Mouse (Mus musculus) kidney, embryonic 16.5 days (tissue): ENCODE data around the gene Hhipl2. TPM values are rescaled to one million over a fixed set of nuclear protein-coding genes. Genes with fewer than 3 reads are reported as not detected.
"Not testable (repeated sequence)": the region's sequence is repeated elsewhere in the genome, so short reads cannot be mapped to it uniquely, and the experiment has no call there.

ENCODE experiments used
- ATAC-seq: fragments of 200-750 bp; cut with Nextera tagmentation; 2 replicates; pipeline ENCODE4 v1.8.0; 2017; ENCODE audit warnings: moderate TSS enrichment; ENCODE audit not compliant: low FRiP score, low TSS enrichment
- H3K27ac ChIP-seq: fragments of 300-500 bp; sonication (generic); 2 replicates; pipeline ENCODE4 v1.5.1; 2014; ENCODE audit warnings: low read length
- H3K27me3 ChIP-seq: fragments of 300-500 bp; sonication (generic); 2 replicates; pipeline ENCODE4 v1.6.1; 2014; ENCODE audit warnings: low read length, control low read depth, mixed read lengths; ENCODE audit not compliant: insufficient read depth
- H3K36me3 ChIP-seq: fragments of 300-500 bp; sonication (generic); 2 replicates; pipeline ENCODE4 v1.6.1; 2014; ENCODE audit warnings: low read length, control low read depth, mixed read lengths; ENCODE audit not compliant: insufficient read depth
- H3K4me1 ChIP-seq: fragments of 300-500 bp; sonication (generic); 2 replicates; pipeline ENCODE4 v1.6.1; 2014; ENCODE audit warnings: low read length, control low read depth, mixed read lengths; ENCODE audit not compliant: insufficient read depth
- H3K4me2 ChIP-seq: fragments of 300-500 bp; sonication (generic); replicated peaks from 2 replicates; pipeline ENCODE4 v1.6.1; 2014; ENCODE audit warnings: low read depth, low read length
- H3K4me3 ChIP-seq: fragments of 300-500 bp; sonication (generic); 2 replicates; pipeline ENCODE4 v1.5.1; 2014; ENCODE audit warnings: mild to moderate bottlenecking, low read length
- H3K9ac ChIP-seq: fragments of 300-500 bp; sonication (generic); replicated peaks from 2 replicates; pipeline ENCODE4 v1.6.1; 2014; ENCODE audit warnings: low read length
- H3K9me3 ChIP-seq: fragments of 300-500 bp; sonication (generic); 2 replicates; pipeline ENCODE4 v1.6.1; 2016; ENCODE audit warnings: low read length, control low read depth
- WGBS: fragments of 180-500 bp; shearing (Covaris S2); extraction: QIAGEN DNeasy Blood & Tissue Kit; methylation state at CpG from one replicate; pipeline ENCODE4 v1.1.7; 2014; 5-methylcytosine and 5-hydroxymethylcytosine counted together
- polyA plus RNA-seq: library from polyadenylated mRNA; unstranded; fragments of >200 nt; fragmentation: Nextera tagmentation; extraction: Ambion mirVana; gene quantifications from 2 replicates; pipeline ENCODE4 v1.2.1, GENCODE M21; 2015

Gene Hhipl2
- 0.48 and 0.62 TPM in 2 replicates for polyA plus RNA-seq

DNA sequence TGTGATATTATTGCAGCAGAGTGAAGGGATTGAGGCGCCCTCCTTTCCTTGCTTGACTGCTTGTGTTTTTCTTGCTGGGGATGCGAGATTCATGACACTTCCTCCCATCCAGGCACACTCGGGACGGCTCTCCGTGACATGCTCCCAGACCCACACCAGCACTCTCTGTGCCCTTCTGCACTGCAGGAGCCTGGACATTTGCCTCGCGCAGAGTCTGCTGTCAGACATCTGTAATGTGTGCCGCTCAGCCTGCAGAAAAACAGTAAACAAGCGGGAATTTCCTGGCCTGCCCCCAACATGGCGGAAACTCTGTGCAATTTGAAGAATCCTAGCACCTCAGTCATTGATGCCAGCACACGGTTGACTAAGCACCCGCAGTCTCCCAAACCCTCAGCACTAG, at the start of gene Hhipl2:
Gene Hhipl2, plus strand, starts transcription at position 343 of the 400 bp plus-strand sequence.
- peak within 1 kb of the TSS; percentile 19; the same call in 1 of the 2 replicates for H3K4me2 ChIP-seq
- no peaks in the 10 kb centered on the region for H3K27me3 ChIP-seq
- H3K36me3 ChIP-seq = no peaks in the 10 kb centered on the region
- no peak within 1 kb of the TSS for H3K27ac ChIP-seq
- 39% methylated on average over 12 of the region's 12 CpGs for WGBS
- no peak within 1 kb of the TSS for H3K4me3 ChIP-seq
- H3K9ac ChIP-seq = no peak within 1 kb of the TSS
- peak; percentile 60; the same call in 1 of the 2 replicates for ATAC-seq
- H3K9me3 ChIP-seq = peaks cover 5% of the 10 kb centered on the region; the same call in 1 of the 2 replicates
- no peaks in the 10 kb centered on the region for H3K4me1 ChIP-seq

DNA sequence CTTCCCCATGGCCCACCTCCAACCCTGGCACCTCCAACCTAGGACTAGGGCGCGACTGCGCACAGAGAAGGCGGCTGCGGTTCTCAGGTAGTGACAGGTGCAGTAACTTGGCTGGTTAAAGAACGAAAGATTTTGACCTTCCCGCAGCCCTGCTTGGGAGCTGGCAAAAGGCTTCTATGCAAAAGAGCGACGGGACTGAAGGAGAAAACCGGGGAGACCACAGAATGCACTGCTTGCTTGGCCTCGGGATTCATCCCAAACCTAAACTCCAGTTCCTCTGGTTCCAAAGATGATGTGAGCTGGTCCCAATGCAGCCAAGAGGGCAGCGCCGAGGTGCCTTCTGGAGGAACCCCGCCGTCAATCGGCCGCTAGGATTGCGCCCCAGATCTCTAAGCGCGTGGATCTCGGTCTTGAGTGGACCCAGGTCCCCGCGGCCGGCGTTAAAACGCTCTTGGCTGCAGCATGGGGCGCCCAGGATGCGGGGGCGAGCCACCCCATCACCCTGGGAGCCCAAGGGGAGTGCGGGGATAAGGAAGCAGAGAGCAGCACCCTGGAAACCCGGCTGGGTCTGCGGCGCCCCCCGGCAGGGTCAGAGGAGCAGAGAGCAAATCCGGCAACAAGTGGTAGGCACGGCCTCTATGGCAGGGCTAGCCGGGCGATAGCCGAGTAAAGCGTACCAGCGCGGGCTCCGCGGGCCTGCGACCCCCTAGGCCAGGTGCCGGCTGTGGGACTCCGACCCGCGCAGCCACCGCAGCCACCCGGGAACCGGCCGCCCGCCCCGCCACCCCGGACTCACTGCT, 49.2 kb upstream of the Hhipl2 start:
- peak overlapping the region; percentile 72; the same call in 1 of the 2 replicates for H3K27ac ChIP-seq
- H3K9me3 ChIP-seq = no peaks in the 10 kb centered on the region
- peak overlapping the region; percentile 74 for H3K4me2 ChIP-seq
- WGBS = 1% methylated on average over 54 of the region's 56 CpGs
- ATAC-seq = peak; percentile 83
- peak overlapping the region; percentile 64 for H3K4me3 ChIP-seq
- H3K9ac ChIP-seq = peak overlapping the region; percentile 84
- peaks cover 18% of the 10 kb centered on the region for H3K36me3 ChIP-seq
- H3K27me3 ChIP-seq = no peaks in the 10 kb centered on the region
- peaks cover 16% of the 10 kb centered on the region for H3K4me1 ChIP-seq

DNA sequence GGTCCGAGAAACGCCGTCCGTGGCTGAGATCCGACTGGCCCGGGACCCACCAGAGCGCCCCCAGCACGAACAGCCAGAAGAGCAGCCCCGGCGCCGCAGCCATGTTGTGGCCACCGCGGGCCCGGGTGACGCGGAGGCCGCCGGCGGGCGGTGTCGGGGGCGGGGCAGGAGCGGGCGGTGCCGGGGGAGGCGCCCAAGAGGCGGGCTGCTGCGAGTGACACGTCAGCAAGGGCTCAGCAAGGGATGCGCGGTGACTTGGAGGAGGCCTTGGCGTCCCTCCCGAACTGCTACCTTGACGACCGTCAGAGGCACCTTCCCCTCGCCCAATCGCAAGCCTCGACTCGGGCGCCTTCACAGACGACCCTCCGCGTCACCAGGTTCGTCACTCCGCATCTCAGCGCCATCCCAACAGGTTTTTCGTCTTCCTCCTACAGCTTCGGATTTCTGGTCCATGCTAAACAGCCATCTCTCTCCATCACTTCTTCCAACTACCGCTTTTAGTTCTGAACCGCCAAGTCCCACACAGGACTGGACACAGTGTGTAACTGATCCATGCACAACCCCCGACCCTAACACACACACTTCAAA, 48.5 kb upstream of the Hhipl2 start, which contains the start of gene Mia3:
Gene Mia3, minus strand, starts transcription at position 127 of the 588 bp plus-strand sequence.
- peaks cover 11% of the 10 kb centered on the region for H3K36me3 ChIP-seq
- H3K27ac ChIP-seq = peak within 1 kb of the TSS; percentile 72
- peaks cover under 1% of the 10 kb centered on the region; the same call in 1 of the 2 replicates for H3K9me3 ChIP-seq
- peak; percentile 99 for ATAC-seq
- peaks cover 16% of the 10 kb centered on the region for H3K4me1 ChIP-seq
- H3K27me3 ChIP-seq = no peaks in the 10 kb centered on the region
- peak within 1 kb of the TSS; percentile 74 for H3K4me2 ChIP-seq
- WGBS = under 1% methylated on average over 38 of the region's 51 CpGs
- peak within 1 kb of the TSS; percentile 84 for H3K9ac ChIP-seq
- H3K4me3 ChIP-seq = peak within 1 kb of the TSS; percentile 64

DNA sequence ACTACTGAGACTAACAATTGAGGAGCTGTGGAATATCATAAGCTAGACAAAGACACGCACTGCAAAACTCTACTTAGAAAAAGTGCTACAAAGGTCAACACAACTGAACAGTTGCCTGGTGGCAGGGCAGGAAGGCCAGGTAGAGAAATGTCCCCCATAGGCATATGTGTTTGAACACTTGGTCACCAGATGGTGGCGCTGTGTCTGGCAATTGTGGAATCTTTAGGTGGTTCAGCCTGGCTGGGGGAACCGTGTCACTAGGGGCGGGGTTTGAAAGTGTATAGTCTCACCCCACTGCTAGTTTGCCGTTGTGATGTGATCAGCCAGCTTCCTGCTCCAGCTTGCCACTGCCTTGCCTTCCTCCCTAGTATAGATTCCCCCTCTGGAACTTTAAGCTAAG, 43.3 kb upstream of the Hhipl2 start:
- H3K4me3 ChIP-seq = no peak overlapping the region

DNA sequence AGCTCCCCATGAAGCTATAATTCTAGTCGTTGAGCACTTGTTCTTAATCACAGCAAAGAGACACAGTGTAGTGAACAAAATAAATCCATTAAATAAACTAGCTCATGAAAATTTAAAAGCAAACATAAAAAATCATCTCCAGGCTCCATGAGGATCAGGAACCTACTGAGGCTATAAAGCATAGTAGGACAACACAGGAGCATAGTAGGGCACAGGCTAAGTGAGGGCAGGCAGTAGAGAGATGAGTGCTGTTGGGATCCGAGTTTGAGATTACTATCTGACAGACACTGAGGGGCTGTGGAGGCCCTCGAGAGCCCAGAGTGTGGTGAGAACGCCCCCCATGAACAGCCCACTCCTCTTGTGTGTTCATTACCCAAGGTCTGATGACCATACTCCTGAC, 41.0 kb upstream of the Hhipl2 start:
- Histone ChIP-seq H3K4me3 (no peak overlapping the region), H3K4me1 (no peaks in the 10 kb centered on the region), H3K27me3 (no peaks in the 10 kb centered on the region), H3K9me3 (peaks cover 5% of the 10 kb centered on the region), H3K27ac (no peak overlapping the region), H3K4me2 (no peak overlapping the region), H3K9ac (no peak overlapping the region), H3K36me3 (no peaks in the 10 kb centered on the region)
- ATAC-seq = no peak
- whole genome bisulfite sequencing = 75% methylated on average over 4 of the region's 4 CpGs

More for the DNA sequence above, 43.3 kb upstream of the Hhipl2 start:
- Histone ChIP-seq H3K27ac (no peak overlapping the region), H3K4me1 (peaks cover 5% of the 10 kb centered on the region; the same call in 1 of the 2 replicates), H3K36me3 (no peaks in the 10 kb centered on the region), H3K9me3 (peaks cover 5% of the 10 kb centered on the region), H3K27me3 (no peaks in the 10 kb centered on the region), H3K9ac (no peak overlapping the region), H3K4me2 (no peak overlapping the region)
- ATAC-seq = no peak
- 80% methylated on average over 5 of the region's 5 CpGs for WGBS

DNA sequence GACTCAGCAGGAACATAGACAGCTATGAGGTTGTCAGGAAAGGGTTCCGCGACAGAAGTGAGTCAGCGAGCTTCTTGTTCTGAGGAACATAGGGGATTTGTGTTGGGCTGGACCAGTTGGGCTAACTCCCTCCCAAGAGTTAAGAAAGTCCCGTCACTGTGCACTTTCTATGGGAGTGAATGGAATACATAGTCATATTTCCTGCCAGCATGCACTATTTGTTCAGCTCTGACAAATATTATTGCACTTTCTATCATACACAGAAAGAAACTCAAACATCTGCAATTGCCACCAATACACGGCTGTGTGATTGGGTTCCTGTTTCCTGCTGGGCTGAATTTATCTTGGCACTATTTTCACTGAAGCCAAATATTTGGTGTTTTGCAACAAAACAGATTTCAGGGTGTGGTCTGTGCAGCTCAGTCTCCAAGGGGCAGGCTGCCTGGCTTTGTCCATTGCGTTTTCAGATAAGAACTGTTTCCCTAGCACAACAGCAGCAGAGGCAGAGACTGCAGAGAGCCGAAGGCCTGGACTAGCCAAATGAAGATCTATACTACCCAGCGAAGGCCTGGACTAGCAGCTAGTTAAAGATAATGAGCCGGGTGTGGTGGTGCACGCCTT, 39.6 kb upstream of the Hhipl2 start:
- Histone ChIP-seq H3K9me3 (peaks cover 9% of the 10 kb centered on the region), H3K4me1 (no peaks in the 10 kb centered on the region), H3K27ac (no peak overlapping the region), H3K36me3 (no peaks in the 10 kb centered on the region), H3K27me3 (no peaks in the 10 kb centered on the region), H3K4me2 (no peak overlapping the region), H3K9ac (no peak overlapping the region), H3K4me3 (no peak overlapping the region)
- 82% methylated on average over 10 of the region's 10 CpGs for WGBS
- ATAC-seq = no peak

DNA sequence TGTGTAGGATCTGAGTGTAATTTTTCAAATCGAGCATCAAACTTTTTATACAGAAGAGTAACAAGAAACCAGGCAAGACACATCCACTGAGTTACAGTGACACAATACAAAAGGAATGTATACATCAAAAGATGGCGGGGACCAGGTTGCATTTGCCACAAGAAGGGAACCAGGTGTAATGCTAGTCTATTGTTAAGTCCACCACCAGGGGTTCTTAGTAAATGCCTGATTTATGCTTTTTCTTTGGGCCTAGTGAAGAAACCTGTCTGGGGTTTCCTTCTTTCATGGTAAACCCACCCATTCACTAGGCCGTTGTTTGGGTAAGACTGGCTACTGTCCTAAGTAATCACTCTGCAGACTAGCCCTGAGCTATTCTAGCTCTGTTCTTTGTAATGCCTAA, 38.6 kb upstream of the Hhipl2 start:
- WGBS = 96% methylated on average over 3 of the region's 3 CpGs
- not testable (repeated sequence) for ATAC-seq, H3K4me3 ChIP-seq, H3K27ac ChIP-seq, H3K36me3 ChIP-seq, H3K27me3 ChIP-seq, H3K4me2 ChIP-seq, H3K4me1 ChIP-seq, H3K9me3 ChIP-seq, H3K9ac ChIP-seq

DNA sequence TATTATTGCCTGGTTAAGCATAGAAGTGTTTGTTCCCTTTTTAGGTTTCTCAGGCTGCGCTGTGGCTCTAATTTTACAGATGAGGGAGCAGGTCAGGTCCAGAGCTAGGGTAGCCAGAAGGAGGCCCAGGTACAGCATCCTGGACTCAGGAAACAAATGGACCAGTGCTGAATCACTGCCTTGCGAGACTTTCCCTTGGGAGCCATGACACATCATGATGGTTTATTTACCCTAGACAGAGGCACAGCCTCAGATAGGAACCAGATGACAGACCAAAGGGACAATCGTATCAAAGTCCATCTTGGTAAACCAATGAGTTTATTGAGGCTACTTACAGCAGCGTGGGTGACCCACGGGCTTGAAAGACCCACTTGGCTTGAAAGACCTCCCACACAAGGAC, 36.2 kb upstream of the Hhipl2 start:
- no peak overlapping the region for H3K4me2 ChIP-seq
- H3K4me1 ChIP-seq = no peaks in the 10 kb centered on the region
- no peak overlapping the region for H3K4me3 ChIP-seq
- no peaks in the 10 kb centered on the region for H3K36me3 ChIP-seq
- H3K27me3 ChIP-seq = peaks cover 10% of the 10 kb centered on the region
- H3K9me3 ChIP-seq = peaks cover 3% of the 10 kb centered on the region; the same call in 1 of the 2 replicates
- no peak overlapping the region for H3K27ac ChIP-seq
- 78% methylated on average over 5 of the region's 5 CpGs for WGBS
- H3K9ac ChIP-seq = no peak overlapping the region
- ATAC-seq = no peak

DNA sequence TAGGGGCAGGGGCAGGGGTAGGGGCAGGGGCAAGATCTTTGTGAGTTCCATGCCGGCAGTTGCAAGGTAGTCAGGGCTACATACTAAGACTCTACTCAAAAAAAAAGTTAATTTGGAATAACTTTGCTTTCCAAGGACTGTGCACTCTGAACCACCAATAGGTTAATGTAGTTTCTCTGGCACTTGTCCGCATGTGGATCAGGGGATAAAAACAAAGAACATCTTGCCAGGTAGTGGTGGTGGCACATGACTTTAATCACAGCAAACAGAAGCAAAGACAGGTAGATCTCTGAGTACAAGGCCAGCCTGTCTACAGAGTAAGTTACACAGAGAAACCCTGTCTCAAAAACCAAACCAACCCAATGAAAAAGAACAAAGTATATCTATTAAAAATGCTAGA, 35.4 kb upstream of the Hhipl2 start:
- no peak overlapping the region for H3K4me2 ChIP-seq
- no peak overlapping the region for H3K9ac ChIP-seq
- peaks cover 10% of the 10 kb centered on the region for H3K27me3 ChIP-seq
- H3K36me3 ChIP-seq = no peaks in the 10 kb centered on the region
- no peak overlapping the region for H3K27ac ChIP-seq
- no peak overlapping the region for H3K4me3 ChIP-seq
- no peaks in the 10 kb centered on the region for H3K4me1 ChIP-seq
- peaks cover 3% of the 10 kb centered on the region; the same call in 1 of the 2 replicates for H3K9me3 ChIP-seq
- no peak for ATAC-seq
- WGBS = 92% methylated on average over 2 of the region's 2 CpGs
